Mouse (Mus musculus) midbrain, embryonic 12.5 days (tissue): ENCODE results near the gene Npepps. TPM values are rescaled to one million over a fixed set of nuclear protein-coding genes. Genes with fewer than 3 reads are reported as not detected.
"Not testable (repeated sequence)": the region's sequence is repeated elsewhere in the genome, so short reads cannot be mapped to it uniquely, and the experiment has no call there.

Experiments used
- ATAC-seq: fragments of 200-750 bp; cut with Nextera tagmentation; 2 replicates; pipeline ENCODE4 v1.8.0; 2017; ENCODE audit warnings: low read depth, moderate TSS enrichment, moderate library complexity; ENCODE audit not compliant: low FRiP score
- H3K27ac ChIP-seq: fragments of 300-500 bp; sonication (generic); replicated peaks from 2 replicates; pipeline ENCODE4 v1.5.1; 2016; ENCODE audit warnings: mild to moderate bottlenecking
- H3K27me3 ChIP-seq: fragments of 300-500 bp; sonication (generic); 2 replicates; pipeline ENCODE4 v1.6.1; 2016; ENCODE audit warnings: mild to moderate bottlenecking
- H3K36me3 ChIP-seq: fragments of 300-500 bp; sonication (generic); 2 replicates; pipeline ENCODE4 v1.6.1; 2016
- H3K4me1 ChIP-seq: fragments of 300-500 bp; sonication (generic); 2 replicates; pipeline ENCODE4 v1.6.1; 2016
- H3K4me2 ChIP-seq: fragments of 300-500 bp; sonication (generic); replicated peaks from 2 replicates; pipeline ENCODE4 v1.6.1; 2016; ENCODE audit warnings: mild to moderate bottlenecking, moderate library complexity
- H3K4me3 ChIP-seq: fragments of 300-500 bp; sonication (generic); 2 replicates; pipeline ENCODE4 v1.5.1; 2016; ENCODE audit warnings: mild to moderate bottlenecking
- H3K9ac ChIP-seq: fragments of 300-500 bp; sonication (generic); replicated peaks from 2 replicates; pipeline ENCODE4 v1.6.1; 2016; ENCODE audit warnings: mild to moderate bottlenecking, moderate library complexity
- H3K9me3 ChIP-seq: fragments of 300-500 bp; sonication (generic); 2 replicates; pipeline ENCODE4 v1.6.1; 2016; ENCODE audit warnings: mild to moderate bottlenecking
- WGBS: fragments of 180-500 bp; shearing (Covaris S2); methylation state at CpG from one replicate; pipeline ENCODE4 v1.1.7; 2016; 5-methylcytosine and 5-hydroxymethylcytosine counted together
- polyA plus RNA-seq: library from polyadenylated mRNA; unstranded; fragments of >200 nt; fragmentation: Nextera tagmentation; extraction: Ambion mirVana; gene quantifications from 2 replicates; pipeline ENCODE4 v1.2.1, GENCODE M21; 2016

Npepps gene
- polyA plus RNA-seq, 1 experiment from 2014 or later = 134 TPM

- H3K27ac ChIP-seq = not testable (repeated sequence)
- WGBS = 90% methylated on average over 6 of the region's 6 CpGs
Measured at GRCm38 (mm10) chr11:97189645-97190044, 90.8 kb downstream of the Npepps start.

GRCm38 (mm10) chr11:97189231-97189630 lies 91.2 kb downstream of the Npepps start:
- no peak for ATAC-seq
- 45% methylated on average over 3 of the region's 3 CpGs for WGBS
- Histone ChIP-seq H3K4me2 (peak overlapping the region; percentile 84), H3K4me1 (peaks cover 31% of the 10 kb centered on the region), H3K27me3 (no peaks in the 10 kb centered on the region), H3K27ac (no peak overlapping the region), H3K4me3 (peak overlapping the region; percentile 84), H3K9me3 (no peaks in the 10 kb centered on the region), H3K36me3 (peaks cover 18% of the 10 kb centered on the region), H3K9ac (peak overlapping the region; percentile 74; the same call in 1 of the 2 replicates)

More at GRCm38 (mm10) chr11:97189645-97190044, 90.8 kb downstream of the Npepps start:
- ATAC-seq, H3K27me3 ChIP-seq, H3K9ac ChIP-seq, H3K9me3 ChIP-seq, H3K4me2 ChIP-seq: not testable (repeated sequence)
- Histone ChIP-seq H3K4me1 (peaks cover 26% of the 10 kb centered on the region), H3K36me3 (peaks cover 14% of the 10 kb centered on the region), H3K4me3 (0 out of 2 replicates have a peak overlapping the region, but pooled peaks have one; percentile 84)

GRCm38 (mm10) chr11:97188643-97188955 lies 91.8 kb downstream of the Npepps start:
- Histone ChIP-seq H3K4me1 (peaks cover 35% of the 10 kb centered on the region), H3K4me3 (peak overlapping the region; percentile 84), H3K9me3 (no peaks in the 10 kb centered on the region), H3K4me2 (peak overlapping the region; percentile 84), H3K36me3 (peaks cover 24% of the 10 kb centered on the region), H3K9ac (peak overlapping the region; percentile 74), H3K27ac (peak overlapping the region; percentile 98), H3K27me3 (no peaks in the 10 kb centered on the region)
- under 1% methylated on average over 15 of the region's 15 CpGs for WGBS
- ATAC-seq = no peak

GRCm38 (mm10) chr11:97187764-97188642 lies 92.4 kb downstream of the Npepps start, which contains the start of gene Kpnb1:
Gene Kpnb1 (minus strand): TSS chr11:97187881.
- peak within 1 kb of the TSS; percentile 98 for H3K27ac ChIP-seq
- H3K9ac ChIP-seq = peak within 1 kb of the TSS; percentile 91
- H3K27me3 ChIP-seq = no peaks in the 10 kb centered on the region
- H3K4me1 ChIP-seq = peaks cover 41% of the 10 kb centered on the region
- H3K36me3 ChIP-seq = peaks cover 30% of the 10 kb centered on the region
- WGBS = under 1% methylated on average over 85 of the region's 101 CpGs
- peak within 1 kb of the TSS; percentile 84 for H3K4me2 ChIP-seq
- H3K9me3 ChIP-seq = no peaks in the 10 kb centered on the region
- peak; percentile 98 for ATAC-seq
- peak within 1 kb of the TSS; percentile 84 for H3K4me3 ChIP-seq

GRCm38 (mm10) chr11:97186947-97187763 lies 93.3 kb downstream of the Npepps start:
- Histone ChIP-seq H3K27me3 (no peaks in the 10 kb centered on the region), H3K4me2 (peak overlapping the region; percentile 84), H3K4me3 (peak overlapping the region; percentile 84), H3K36me3 (peaks cover 38% of the 10 kb centered on the region), H3K4me1 (peaks cover 43% of the 10 kb centered on the region), H3K27ac (peak overlapping the region; percentile 98), H3K9me3 (no peaks in the 10 kb centered on the region), H3K9ac (peak overlapping the region; percentile 91)
- ATAC-seq = peak; percentile 68
- 0% methylated on average over 42 of the region's 74 CpGs for WGBS

GRCm38 (mm10) chr11:97185704-97186614 lies 94.5 kb downstream of the Npepps start:
- Histone ChIP-seq H3K27me3 (no peaks in the 10 kb centered on the region), H3K27ac (peak overlapping the region; percentile 49; the same call in 1 of the 2 replicates), H3K36me3 (peaks cover 50% of the 10 kb centered on the region), H3K9ac (peak overlapping the region; percentile 62; the same call in 1 of the 2 replicates), H3K9me3 (no peaks in the 10 kb centered on the region), H3K4me3 (peak overlapping the region; percentile 84), H3K4me1 (peaks cover 43% of the 10 kb centered on the region), H3K4me2 (peak overlapping the region; percentile 84)
- 64% methylated on average over 5 of the region's 5 CpGs for WGBS
- no peak for ATAC-seq

- Histone ChIP-seq H3K27me3 (no peaks in the 10 kb centered on the region), H3K36me3 (peaks cover 61% of the 10 kb centered on the region), H3K4me1 (peaks cover 43% of the 10 kb centered on the region), H3K4me3 (no peak overlapping the region), H3K9ac (no peak overlapping the region), H3K27ac (no peak overlapping the region), H3K9me3 (no peaks in the 10 kb centered on the region), H3K4me2 (no peak overlapping the region)
- ATAC-seq = no peak
- WGBS = 84% methylated on average over 5 of the region's 5 CpGs
Measured at GRCm38 (mm10) chr11:97184875-97185274, 95.6 kb downstream of the Npepps start.

GRCm38 (mm10) chr11:97182446-97182845 lies 98.0 kb downstream of the Npepps start:
- Histone ChIP-seq H3K27me3 (no peaks in the 10 kb centered on the region), H3K4me2 (no peak overlapping the region), H3K9me3 (no peaks in the 10 kb centered on the region), H3K4me1 (peaks cover 33% of the 10 kb centered on the region), H3K36me3 (peaks cover 83% of the 10 kb centered on the region), H3K9ac (no peak overlapping the region), H3K27ac (no peak overlapping the region), H3K4me3 (no peak overlapping the region)
- WGBS = 94% methylated on average over 3 of the region's 3 CpGs
- no peak for ATAC-seq

- Histone ChIP-seq H3K9ac (no peak overlapping the region), H3K9me3 (no peaks in the 10 kb centered on the region), H3K4me3 (no peak overlapping the region), H3K4me2 (no peak overlapping the region), H3K27me3 (no peaks in the 10 kb centered on the region), H3K4me1 (peaks cover 29% of the 10 kb centered on the region), H3K27ac (no peak overlapping the region), H3K36me3 (peaks cover 94% of the 10 kb centered on the region)
- ATAC-seq = no peak
- 91% methylated on average over 5 of the region's 5 CpGs for WGBS
Measured at GRCm38 (mm10) chr11:97181061-97181460, 99.4 kb downstream of the Npepps start.

- Histone ChIP-seq H3K27me3 (no peaks in the 10 kb centered on the region), H3K36me3 (peaks cover 97% of the 10 kb centered on the region), H3K9ac (no peak overlapping the region), H3K4me1 (peaks cover 4% of the 10 kb centered on the region; the same call in 1 of the 2 replicates), H3K4me2 (no peak overlapping the region), H3K9me3 (no peaks in the 10 kb centered on the region), H3K4me3 (no peak overlapping the region), H3K27ac (no peak overlapping the region)
- ATAC-seq = no peak
- 100% methylated on average over 2 of the region's 2 CpGs for WGBS
Measured at GRCm38 (mm10) chr11:97178198-97178597, 102.2 kb downstream of the Npepps start.

GRCm38 (mm10) chr11:97176851-97177250 lies 103.6 kb downstream of the Npepps start:
- Histone ChIP-seq H3K9me3 (no peaks in the 10 kb centered on the region), H3K4me1 (no peaks in the 10 kb centered on the region), H3K9ac (no peak overlapping the region), H3K27me3 (no peaks in the 10 kb centered on the region), H3K36me3 (peaks cover 96% of the 10 kb centered on the region), H3K4me3 (no peak overlapping the region), H3K4me2 (no peak overlapping the region), H3K27ac (no peak overlapping the region)
- WGBS = 59% methylated on average over 3 of the region's 3 CpGs
- ATAC-seq = no peak
